Mouse (Mus musculus): ENCODE measurements at regions not wholly inside any gene's neighbourhood (a gene's known extent, or its start where the extent isn't known, plus 50 kb on each side); places are given as distances from the start of the nearest gene placed in this dataset.

GRCm38 (mm10) chrX:57784959-57785358, 237.5 kb upstream of the Zic3 start:
- ATAC-seq (ENCODE audit: low FRiP score, low TSS enrichment) (no peak; the same call in 1 of the 2 replicates), DNase-seq (peak; percentile 44)
- no peak overlapping the region for H3K9ac ChIP-seq (replicated peaks; ENCODE audit: low read length)
- no peaks in the 10 kb centered on the region for H3K4me1 ChIP-seq (ENCODE audit: control insufficient read depth, insufficient read depth, low read length)
- H3K27ac ChIP-seq (replicated peaks; ENCODE audit: low read depth, low read length) = 0 out of 2 replicates have a peak overlapping the region, but pooled peaks have one; percentile 8
- H3K4me2 ChIP-seq (ENCODE audit: low read length) = no peak overlapping the region
- H3K4me3 ChIP-seq (replicated peaks; ENCODE audit: low read depth, low read length) = no peak overlapping the region
- H3K27me3 ChIP-seq (ENCODE audit: control insufficient read depth, insufficient read depth, low read length) = no peaks in the 10 kb centered on the region
- H3K36me3 ChIP-seq (ENCODE audit: control insufficient read depth, insufficient read depth, low read length) = no peaks in the 10 kb centered on the region
- WGBS = 35% methylated on average over 4 of the region's 4 CpGs
- no peaks in the 10 kb centered on the region for H3K9me3 ChIP-seq (ENCODE audit: control insufficient read depth, low read length)

- Histone ChIP-seq H3K36me3 (ENCODE audit: control insufficient read depth, insufficient read depth, low read length) (no peaks in the 10 kb centered on the region), H3K4me3 (replicated peaks; ENCODE audit: low read depth, low read length) (no peak overlapping the region)
- WGBS = 88% methylated on average over 1 of the region's 1 CpGs
These were observed 234.9 kb upstream of the Zic3 start for GRCm38 (mm10) chrX:57787615-57788014.

GRCm38 (mm10) chrX:57797956-57798355, 224.5 kb upstream of the Zic3 start:
- H3K9me3 ChIP-seq (ENCODE audit: control insufficient read depth, low read length) = no peaks in the 10 kb centered on the region
- no peaks in the 10 kb centered on the region for H3K36me3 ChIP-seq (ENCODE audit: control insufficient read depth, insufficient read depth, low read length)
- peak; percentile 45 for DNase-seq
- peak overlapping the region; percentile 63; the same call in 1 of the 2 replicates for H3K27ac ChIP-seq (replicated peaks; ENCODE audit: low read depth, low read length)
- no peaks in the 10 kb centered on the region for H3K27me3 ChIP-seq (ENCODE audit: control insufficient read depth, insufficient read depth, low read length)
- H3K4me1 ChIP-seq (ENCODE audit: control insufficient read depth, insufficient read depth, low read length) = 0 out of 2 replicates have a peak, but pooled peaks cover 2% of the 10 kb centered on the region
- no peak; the same call in 1 of the 2 replicates for ATAC-seq (ENCODE audit: low FRiP score, low TSS enrichment)
- H3K4me2 ChIP-seq (ENCODE audit: low read length) = peak overlapping the region; percentile 30
- WGBS = 36% methylated on average over 6 of the region's 6 CpGs
- no peak overlapping the region for H3K9ac ChIP-seq (replicated peaks; ENCODE audit: low read length)
- no peak overlapping the region for H3K4me3 ChIP-seq (replicated peaks; ENCODE audit: low read depth, low read length)

More at GRCm38 (mm10) chrX:57787615-57788014, 234.9 kb upstream of the Zic3 start:
- no peak for ATAC-seq (ENCODE audit: low FRiP score, low TSS enrichment)
- H3K4me2 ChIP-seq (ENCODE audit: low read length) = no peak overlapping the region
- H3K4me1 ChIP-seq (ENCODE audit: control insufficient read depth, insufficient read depth, low read length) = no peaks in the 10 kb centered on the region
- H3K27ac ChIP-seq (replicated peaks; ENCODE audit: low read depth, low read length) = no peak overlapping the region
- DNase-seq = no peak
- no peaks in the 10 kb centered on the region for H3K27me3 ChIP-seq (ENCODE audit: control insufficient read depth, insufficient read depth, low read length)
- H3K9me3 ChIP-seq (ENCODE audit: control insufficient read depth, low read length) = no peaks in the 10 kb centered on the region
- no peak overlapping the region for H3K9ac ChIP-seq (replicated peaks; ENCODE audit: low read length)

DNA sequence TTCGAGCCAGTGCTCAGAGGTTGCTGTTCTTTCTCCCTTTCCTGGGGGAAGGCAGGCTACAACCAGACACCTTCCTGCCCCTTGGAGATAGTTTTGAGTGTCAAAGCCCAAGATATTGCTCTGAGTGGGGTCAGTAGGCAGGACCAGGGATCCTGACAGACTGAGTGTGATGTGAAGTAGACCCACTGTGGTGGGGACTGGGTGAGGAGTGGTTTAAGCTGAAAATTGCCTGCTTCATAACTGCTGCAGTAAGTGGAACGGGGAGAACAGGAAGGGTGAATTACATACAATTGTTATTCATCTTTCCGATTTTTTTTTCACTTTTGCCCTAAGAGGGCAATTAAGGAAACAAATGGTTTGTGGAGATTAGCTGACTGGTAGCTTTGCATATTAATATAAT, 224.1 kb upstream of the Zic3 start:
- WGBS = 30% methylated on average over 3 of the region's 3 CpGs
- ATAC-seq (ENCODE audit: low FRiP score, low TSS enrichment) = peak; percentile 40; the same call in 1 of the 2 replicates
- H3K9me3 ChIP-seq (ENCODE audit: control insufficient read depth, low read length) = no peaks in the 10 kb centered on the region
- no peaks in the 10 kb centered on the region for H3K27me3 ChIP-seq (ENCODE audit: control insufficient read depth, insufficient read depth, low read length)
- H3K27ac ChIP-seq (replicated peaks; ENCODE audit: low read depth, low read length) = peak overlapping the region; percentile 63; the same call in 1 of the 2 replicates
- no peak overlapping the region for H3K9ac ChIP-seq (replicated peaks; ENCODE audit: low read length)
- no peaks in the 10 kb centered on the region for H3K36me3 ChIP-seq (ENCODE audit: control insufficient read depth, insufficient read depth, low read length)
- peak overlapping the region; percentile 30 for H3K4me2 ChIP-seq (ENCODE audit: low read length)
- peak; percentile 14 for DNase-seq
- no peak overlapping the region for H3K4me3 ChIP-seq (replicated peaks; ENCODE audit: low read depth, low read length)
- 0 out of 2 replicates have a peak, but pooled peaks cover 2% of the 10 kb centered on the region for H3K4me1 ChIP-seq (ENCODE audit: control insufficient read depth, insufficient read depth, low read length)

- Histone ChIP-seq H3K4me1 (ENCODE audit: control insufficient read depth, insufficient read depth, low read length) (0 out of 2 replicates have a peak, but pooled peaks cover 2% of the 10 kb centered on the region), H3K27ac (replicated peaks; ENCODE audit: low read depth, low read length) (no peak overlapping the region), H3K9me3 (ENCODE audit: control insufficient read depth, low read length) (no peaks in the 10 kb centered on the region), H3K36me3 (ENCODE audit: control insufficient read depth, insufficient read depth, low read length) (no peaks in the 10 kb centered on the region), H3K27me3 (ENCODE audit: control insufficient read depth, insufficient read depth, low read length) (no peaks in the 10 kb centered on the region), H3K4me2 (ENCODE audit: low read length) (no peak overlapping the region), H3K9ac (replicated peaks; ENCODE audit: low read length) (no peak overlapping the region), H3K4me3 (replicated peaks; ENCODE audit: low read depth, low read length) (no peak overlapping the region)
- WGBS = 45% methylated on average over 2 of the region's 2 CpGs
- DNase-seq (peak; percentile 11), ATAC-seq (ENCODE audit: low FRiP score, low TSS enrichment) (no peak)
These were observed 223.6 kb upstream of the Zic3 start for GRCm38 (mm10) chrX:57798869-57799268.
